Mouse (Mus musculus) brain, embryonic 18.5 days (tissue): Measurements from ENCODE around the gene 1700056E22Rik.

Source experiments
- DNase-seq: peaks from one replicate; pipeline ENCODE4 v3.0.0-alpha.2; 2012; ENCODE audit warnings: low read depth, low spot score

The 1700056E22Rik gene

DNA sequence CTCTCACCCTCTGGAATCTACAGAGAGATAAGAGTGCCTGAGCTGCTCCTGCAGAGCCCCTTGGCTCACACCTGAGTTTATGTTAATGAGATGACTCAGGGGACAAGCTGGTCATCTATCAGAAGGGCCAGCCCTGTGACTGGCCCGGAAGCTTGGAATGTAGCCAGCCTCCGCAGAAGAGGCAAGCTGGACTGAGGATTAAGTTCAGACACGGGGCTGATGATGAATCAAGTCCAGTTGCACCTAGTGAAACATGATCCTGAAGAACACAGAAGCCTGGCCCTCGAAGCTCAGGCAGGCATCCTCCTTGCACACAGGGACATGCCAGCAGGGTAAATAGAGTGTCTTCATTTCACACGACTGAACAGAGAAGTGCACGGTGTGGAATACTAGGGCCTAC lies 17.7 kb upstream of the 1700056E22Rik start:
- DNase-seq = no peak

- DNase-seq = no peak
These were observed 17.2 kb upstream of the 1700056E22Rik start for GRCm38 (mm10) chr1:184051286-184051685.

- no peak for DNase-seq
These were observed 14.7 kb upstream of the 1700056E22Rik start for GRCm38 (mm10) chr1:184048675-184049418.

DNA sequence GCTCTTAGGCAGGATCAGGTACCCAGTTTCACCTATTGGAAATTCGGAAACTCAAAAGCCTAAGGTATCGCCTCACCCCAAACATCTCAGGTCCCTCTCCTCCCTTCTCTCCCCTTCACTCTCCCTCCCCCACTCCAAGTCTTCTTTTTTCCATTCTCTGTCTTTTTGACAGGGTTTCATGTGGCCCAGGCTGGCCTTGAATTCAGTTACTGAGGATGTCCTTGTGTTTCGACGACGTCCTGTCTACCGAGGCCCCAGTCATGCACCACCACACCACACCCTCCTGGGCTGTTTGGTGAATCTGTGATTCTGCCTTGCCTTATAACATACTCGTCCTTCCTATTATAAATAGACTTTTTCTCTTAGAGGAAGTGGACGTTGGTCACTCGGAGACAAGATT lies 13.7 kb upstream of the 1700056E22Rik start:
- DNase-seq = no peak

- DNase-seq = no peak
These were observed 12.1 kb upstream of the 1700056E22Rik start for GRCm38 (mm10) chr1:184046070-184046677.

GRCm38 (mm10) chr1:184043391-184043790 lies 9.3 kb upstream of the 1700056E22Rik start:
- no peak for DNase-seq

- no peak for DNase-seq
These were observed 8.6 kb upstream of the 1700056E22Rik start for GRCm38 (mm10) chr1:184042745-184043144.

GRCm38 (mm10) chr1:184041778-184042573 lies 7.9 kb upstream of the 1700056E22Rik start:
- DNase-seq = no peak

GRCm38 (mm10) chr1:184040906-184041305 lies 6.8 kb upstream of the 1700056E22Rik start:
- DNase-seq = no peak

DNA sequence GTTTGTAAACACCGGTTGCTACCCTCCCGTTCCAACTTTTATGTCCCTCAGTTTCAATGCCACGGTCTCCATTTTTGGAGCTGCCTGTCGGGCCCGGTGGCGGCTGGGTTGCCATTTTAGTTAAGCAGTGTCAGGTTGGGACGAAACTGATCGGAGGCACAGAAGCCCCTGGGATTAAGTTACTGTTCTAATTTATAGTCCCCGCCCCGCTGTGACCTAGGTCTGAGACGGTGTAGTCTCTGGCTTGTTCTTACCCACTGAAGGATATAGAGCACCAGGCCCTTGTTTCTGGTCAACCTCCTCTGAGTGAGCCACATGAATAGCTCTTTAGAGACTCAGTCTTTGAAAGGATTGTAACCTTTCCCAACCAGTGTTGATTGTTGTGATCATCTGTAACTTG lies 6.1 kb upstream of the 1700056E22Rik start:
- DNase-seq = no peak

DNA sequence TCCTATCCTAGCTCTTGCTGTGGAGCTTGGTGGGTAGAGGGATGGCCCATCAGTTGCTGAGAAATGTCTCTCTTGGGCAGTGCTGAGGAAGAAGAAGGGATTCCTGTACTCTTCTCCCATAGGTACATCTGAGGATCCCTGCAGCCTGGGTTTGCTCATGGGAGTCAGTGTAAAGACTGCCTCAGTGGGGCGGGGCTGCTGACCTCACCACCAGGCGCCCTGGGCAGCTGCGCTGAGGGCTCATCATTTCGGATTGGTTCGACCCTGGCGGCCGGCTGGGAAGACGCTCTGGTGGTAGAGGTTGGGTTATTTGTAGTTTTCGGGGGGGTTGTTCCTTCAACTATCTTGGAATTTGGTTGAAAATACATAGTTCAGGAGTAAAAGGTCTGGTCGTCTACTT lies 5.2 kb upstream of the 1700056E22Rik start:
- DNase-seq = no peak

DNA sequence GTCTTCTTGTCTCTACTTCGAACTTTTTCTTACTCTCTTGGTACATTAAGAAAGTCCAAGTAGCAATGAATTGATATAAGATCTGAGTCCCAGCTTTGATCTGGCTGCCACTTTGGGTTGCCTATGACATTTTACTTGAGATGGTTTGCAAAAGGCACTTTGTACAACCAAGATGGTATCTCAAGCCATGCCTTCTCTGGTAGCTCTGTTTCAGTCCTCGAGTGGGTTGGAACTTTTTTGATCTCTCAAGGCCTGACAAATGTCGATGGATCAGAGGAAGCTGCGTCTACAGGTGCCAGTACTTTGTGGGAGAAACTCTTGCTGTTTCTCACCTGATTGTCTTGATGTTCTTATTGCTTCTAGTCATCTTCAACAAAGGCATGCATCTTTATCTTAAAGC lies 3.7 kb upstream of the 1700056E22Rik start:
- no peak for DNase-seq

DNA sequence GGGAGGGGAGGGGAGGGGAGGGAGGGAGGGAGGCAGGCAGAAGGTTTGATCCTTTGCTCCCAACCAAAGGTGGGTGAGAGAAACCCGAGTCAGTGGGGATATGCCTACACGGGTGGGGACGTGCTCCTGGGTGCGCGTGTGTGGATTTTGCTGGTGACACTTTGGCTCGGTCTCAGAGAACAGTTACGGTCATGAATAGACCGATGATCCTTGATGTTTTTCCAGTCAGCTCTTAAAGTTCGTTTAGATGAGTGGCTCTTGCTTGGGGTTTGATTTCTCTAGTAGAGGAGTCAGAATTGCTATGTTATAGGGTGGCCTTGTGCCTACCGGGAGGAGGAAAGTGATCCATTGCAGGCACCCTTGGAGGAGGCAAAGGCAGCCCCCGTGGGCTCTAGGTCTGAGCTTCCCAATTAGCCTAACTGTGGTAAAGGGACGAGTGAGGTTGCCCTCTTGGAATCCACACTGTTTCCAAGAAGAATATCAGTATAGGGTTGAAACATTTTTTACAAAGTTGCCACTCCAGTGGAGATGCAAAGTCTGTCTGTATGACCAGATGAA lies 1.3 kb upstream of the 1700056E22Rik start:
- DNase-seq = no peak

DNA sequence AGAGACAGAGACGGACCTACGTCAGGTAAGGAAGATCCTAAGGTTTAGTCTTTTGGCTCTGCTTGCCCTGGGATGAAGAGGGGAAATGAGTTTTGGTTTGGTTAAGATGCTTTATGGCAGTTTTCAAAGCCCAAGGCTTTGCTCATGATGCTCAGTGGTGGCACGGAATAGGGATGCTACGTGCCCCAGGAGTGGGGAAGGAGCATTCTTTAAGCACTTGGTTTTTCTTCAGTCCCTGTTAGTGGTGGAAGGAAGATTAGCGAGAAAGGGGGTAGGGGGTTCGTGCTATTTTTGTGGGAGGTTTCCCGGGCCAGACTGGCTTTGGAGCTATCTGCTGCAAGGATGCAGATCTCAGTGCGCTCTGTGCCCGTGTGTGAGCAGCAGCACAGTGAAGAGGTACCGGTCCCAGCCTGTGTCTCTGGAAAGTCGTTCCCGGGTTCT lies 660 bp upstream of the 1700056E22Rik start:
- DNase-seq = peak; percentile 18

- peak; percentile 4 for DNase-seq
These were observed 601 bp downstream of the 1700056E22Rik start for GRCm38 (mm10) chr1:184033390-184034010.

- peak; percentile 4 for DNase-seq
These were observed 1.3 kb downstream of the 1700056E22Rik start for GRCm38 (mm10) chr1:184032682-184033389.

DNA sequence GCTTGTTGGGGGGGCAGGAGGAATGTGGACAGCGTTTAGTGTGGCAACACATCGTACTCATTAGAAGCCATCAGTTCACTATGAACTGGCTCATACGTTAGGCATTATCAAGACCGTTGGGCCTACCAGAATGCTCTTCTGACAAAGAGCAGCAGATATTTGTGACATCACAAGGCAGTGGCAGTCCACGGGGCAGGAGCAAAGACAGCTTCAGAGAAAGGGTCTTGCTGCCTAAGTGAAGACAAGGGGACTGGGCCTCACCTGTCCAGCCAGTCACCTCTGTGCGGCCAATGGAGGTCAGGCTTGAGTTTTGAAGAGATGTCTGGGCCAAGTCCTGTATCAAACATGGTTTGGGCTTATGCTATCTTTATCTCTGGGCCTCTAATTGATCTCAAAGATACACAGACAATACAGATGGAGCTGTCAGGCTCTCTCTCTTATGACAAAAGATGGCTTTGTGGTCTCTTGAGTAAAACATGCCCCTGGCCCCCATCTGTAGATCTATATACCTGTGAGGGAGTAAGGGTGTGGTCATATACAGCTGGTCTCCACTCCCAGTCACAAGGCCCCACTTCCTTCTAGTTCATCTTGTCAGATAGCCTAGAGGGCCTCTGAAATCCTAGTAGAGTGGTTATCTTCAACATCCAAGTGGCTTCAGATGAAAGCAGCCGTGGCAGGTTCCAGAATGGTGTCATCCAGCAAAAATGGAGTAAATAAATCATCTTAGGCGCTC lies 3.9 kb downstream of the 1700056E22Rik start:
- DNase-seq = no peak

- DNase-seq = no peak
These were observed 7.1 kb downstream of the 1700056E22Rik start for GRCm38 (mm10) chr1:184027039-184027438.

DNA sequence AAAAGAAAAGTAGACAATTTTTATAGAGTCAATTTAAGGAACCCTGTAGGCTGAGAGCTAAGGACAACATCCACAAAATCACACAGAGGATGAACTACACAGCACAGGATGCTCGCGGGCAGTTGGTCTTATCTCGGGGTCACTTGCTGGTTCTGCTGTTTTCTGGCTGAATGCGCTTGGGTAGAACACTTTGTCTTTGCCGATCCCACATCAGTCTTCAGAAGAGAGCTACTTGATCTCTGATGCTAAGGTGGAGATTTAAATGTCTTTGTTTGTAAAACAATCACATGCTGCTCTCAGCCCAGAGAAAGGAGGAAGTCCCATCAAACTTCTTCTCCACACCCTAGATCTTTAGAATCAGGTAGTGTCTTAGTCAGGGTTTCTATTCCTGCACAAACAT lies 9.0 kb downstream of the 1700056E22Rik start:
- DNase-seq = no peak

DNA sequence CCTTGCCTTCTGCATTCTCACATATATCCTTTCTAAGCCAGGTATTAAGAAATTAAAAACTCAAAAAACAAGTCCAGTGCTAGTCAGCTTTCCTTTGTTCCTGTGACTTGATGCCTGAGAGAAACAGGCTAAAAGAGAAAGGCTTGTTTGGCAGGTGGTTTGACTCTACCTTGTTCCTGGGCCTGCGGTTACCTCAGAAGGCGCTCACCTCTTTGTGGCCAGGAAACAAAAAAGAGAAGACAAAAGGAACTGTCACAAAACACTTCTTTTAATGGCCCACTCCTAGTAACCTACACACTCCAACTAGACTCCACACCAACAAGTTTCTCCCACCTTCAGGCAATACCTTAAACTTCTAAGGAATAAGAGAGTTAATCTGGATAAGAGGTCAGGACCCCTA lies 9.5 kb downstream of the 1700056E22Rik start:
- no peak for DNase-seq
